Mouse (Mus musculus): Measurements from ENCODE around the gene Best3. TPM values are rescaled to one million over a fixed set of nuclear protein-coding genes. Genes with fewer than 3 reads are reported as not detected.

The Best3 gene
- polyA plus RNA-seq, 1 experiment, result not detected

DNA sequence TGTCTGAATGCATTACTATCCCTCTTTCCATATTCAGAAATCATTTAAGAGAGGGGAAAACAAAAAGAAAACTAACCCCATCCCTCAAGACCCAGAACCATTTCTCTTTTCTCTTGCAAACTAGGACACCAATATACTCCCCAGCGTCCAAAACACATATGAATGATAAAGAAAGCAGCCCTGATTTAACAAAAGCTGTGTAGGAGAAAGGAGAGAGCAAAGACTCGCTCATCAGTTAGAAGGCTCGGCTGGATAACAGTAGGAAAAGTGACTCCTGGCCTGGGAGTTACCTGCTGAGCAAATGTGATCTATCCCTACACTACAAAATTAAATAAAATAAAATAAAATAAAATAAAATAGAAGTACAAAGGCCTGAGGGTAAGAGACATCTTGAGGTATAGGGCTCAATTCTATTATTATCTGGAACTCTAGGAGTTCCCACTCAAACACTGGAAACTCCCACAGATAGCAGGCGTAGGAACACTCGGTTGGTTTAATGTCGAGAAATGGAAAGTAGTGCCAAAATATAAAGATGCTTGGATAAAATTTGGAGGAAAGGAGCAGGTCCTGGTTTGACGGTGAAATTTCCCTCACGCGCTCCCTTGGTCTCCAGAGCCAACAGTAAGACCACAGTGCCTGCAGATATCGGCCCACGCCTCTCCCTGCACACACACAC lies 29.5 kb upstream of the Best3 start:
- Histone ChIP-seq H3K27ac (ENCODE audit: insufficient read depth, low read length) (no peak overlapping the region), H3K4me1 (ENCODE audit: control insufficient read depth, insufficient read depth, low read length) (peaks cover 6% of the 10 kb centered on the region), H3K4me3 (ENCODE audit: insufficient read depth, low read length) (no peak overlapping the region)
- TF ChIP-seq POLR2A (IDR thresholded peaks at IDR 0.05; ENCODE audit: low read depth, low read length) (no peak), CTCF (IDR thresholded peaks at IDR 0.05; ENCODE audit: borderline replicate concordance, insufficient read depth, low read length) (no peak)

DNA sequence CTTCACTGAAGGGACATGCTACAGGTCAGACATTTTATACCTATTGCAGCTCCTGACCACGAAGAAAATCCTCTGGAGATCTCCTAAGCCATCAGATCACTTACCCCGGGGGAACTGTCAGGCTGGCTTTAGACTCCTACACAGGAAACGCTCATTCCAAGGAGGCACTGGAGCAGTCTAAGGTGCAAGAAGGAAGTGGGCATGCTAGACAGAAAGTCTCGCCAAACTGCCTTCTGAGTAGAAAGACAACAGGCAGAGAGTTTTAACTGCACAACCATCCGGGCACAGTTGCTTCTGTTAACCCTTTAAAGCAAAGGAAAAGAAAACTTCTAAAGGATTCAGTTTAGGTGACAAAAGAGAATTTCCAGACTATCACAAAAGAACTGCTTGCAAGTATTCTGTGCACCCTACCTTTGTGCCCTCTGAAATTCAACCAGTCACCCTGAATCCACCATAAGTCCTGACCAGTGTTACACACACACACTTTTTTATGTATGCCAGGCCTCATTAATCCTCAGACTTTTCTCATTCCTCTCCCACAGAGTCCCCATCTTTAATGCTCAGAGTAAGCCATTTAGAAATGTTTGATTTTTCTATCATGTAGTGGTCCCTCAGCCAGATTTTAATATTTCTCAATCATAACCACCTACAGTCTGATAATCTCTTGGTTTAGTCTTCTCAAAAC lies 28.1 kb upstream of the Best3 start:
- peaks cover 6% of the 10 kb centered on the region for H3K4me1 ChIP-seq (ENCODE audit: control insufficient read depth, insufficient read depth, low read length)
- TF ChIP-seq POLR2A (IDR thresholded peaks at IDR 0.05; ENCODE audit: low read depth, low read length) (no peak), CTCF (IDR thresholded peaks at IDR 0.05; ENCODE audit: borderline replicate concordance, insufficient read depth, low read length) (no peak)
- H3K27ac ChIP-seq (ENCODE audit: insufficient read depth, low read length), result no peak overlapping the region
- no peak overlapping the region for H3K4me3 ChIP-seq (ENCODE audit: insufficient read depth, low read length)

DNA sequence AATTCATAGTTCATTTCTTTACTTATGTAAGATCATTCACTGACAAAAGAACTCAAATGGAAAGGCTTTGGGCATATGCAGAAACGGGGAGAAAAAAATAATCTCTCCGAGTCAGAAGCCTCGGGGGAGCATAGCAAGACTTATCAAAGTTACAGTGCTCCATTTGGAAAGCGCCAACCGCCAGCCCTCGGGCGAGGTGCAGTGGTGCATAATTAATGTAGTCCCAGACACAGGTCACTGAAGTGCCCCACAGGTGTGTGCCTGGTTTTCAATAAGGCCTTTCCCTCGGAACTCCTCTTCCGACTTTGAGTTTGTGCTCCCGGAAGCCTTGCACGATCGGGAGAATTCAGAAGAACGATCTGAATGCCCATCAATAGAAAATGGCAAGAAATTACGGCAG lies 24.0 kb upstream of the Best3 start:
- Histone ChIP-seq H3K4me1 (ENCODE audit: control insufficient read depth, insufficient read depth, low read length) (peaks cover 3% of the 10 kb centered on the region), H3K27ac (ENCODE audit: insufficient read depth, low read length) (no peak overlapping the region), H3K4me3 (ENCODE audit: insufficient read depth, low read length) (no peak overlapping the region)
- TF ChIP-seq CTCF (IDR thresholded peaks at IDR 0.05; ENCODE audit: borderline replicate concordance, insufficient read depth, low read length) (no peak), POLR2A (IDR thresholded peaks at IDR 0.05; ENCODE audit: low read depth, low read length) (no peak)

DNA sequence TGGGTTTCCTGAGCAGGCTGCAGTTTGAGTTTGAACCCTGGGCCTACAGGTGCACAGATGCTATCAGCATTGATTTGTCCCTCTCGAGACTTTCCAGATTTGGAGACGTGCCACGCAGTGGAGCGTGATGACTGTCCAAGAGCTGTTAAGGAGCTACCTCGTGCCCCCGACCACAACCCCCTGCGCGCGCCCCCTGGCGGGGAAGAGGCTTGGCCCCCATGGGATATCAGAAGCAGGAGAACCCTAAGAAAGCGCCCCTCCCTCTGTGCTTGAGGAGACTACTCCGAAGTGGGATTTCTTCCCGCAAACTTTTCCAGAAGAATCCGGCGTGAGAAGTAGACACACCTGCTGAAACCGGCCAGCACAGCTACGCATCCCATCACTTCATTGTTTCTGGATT lies 23.3 kb upstream of the Best3 start:
- Histone ChIP-seq H3K4me1 (ENCODE audit: control insufficient read depth, insufficient read depth, low read length) (peaks cover 3% of the 10 kb centered on the region), H3K4me3 (ENCODE audit: insufficient read depth, low read length) (no peak overlapping the region), H3K27ac (ENCODE audit: insufficient read depth, low read length) (no peak overlapping the region)
- no peak for TF ChIP-seq POLR2A (IDR thresholded peaks at IDR 0.05; ENCODE audit: low read depth, low read length)
- no peak for TF ChIP-seq CTCF (IDR thresholded peaks at IDR 0.05; ENCODE audit: borderline replicate concordance, insufficient read depth, low read length)

DNA sequence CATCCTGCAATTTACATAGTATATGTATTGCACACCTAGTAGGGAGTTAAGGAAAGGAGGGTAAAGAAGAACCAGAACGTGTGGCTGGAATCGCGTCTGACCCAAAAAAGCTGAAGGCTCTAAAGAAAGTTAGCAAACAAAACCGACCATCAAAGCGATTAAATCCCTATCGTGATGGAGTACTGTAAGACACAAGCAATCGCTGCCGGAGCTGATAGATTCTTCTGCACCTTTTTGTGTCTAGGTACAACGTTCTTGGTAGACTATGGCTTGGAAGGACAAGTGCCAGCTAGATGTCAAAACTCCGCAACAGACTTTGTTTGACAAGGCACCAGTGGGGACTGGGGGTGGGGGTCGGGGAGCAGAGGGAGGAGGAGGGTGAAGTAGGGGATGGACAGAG lies 22.0 kb upstream of the Best3 start:
- no peak overlapping the region for H3K4me3 ChIP-seq (ENCODE audit: insufficient read depth, low read length)
- H3K4me1 ChIP-seq (ENCODE audit: control insufficient read depth, insufficient read depth, low read length), result peaks cover 3% of the 10 kb centered on the region
- no peak for TF ChIP-seq CTCF (IDR thresholded peaks at IDR 0.05; ENCODE audit: borderline replicate concordance, insufficient read depth, low read length)
- no peak for TF ChIP-seq POLR2A (IDR thresholded peaks at IDR 0.05; ENCODE audit: low read depth, low read length)
- no peak overlapping the region for H3K27ac ChIP-seq (ENCODE audit: insufficient read depth, low read length)

DNA sequence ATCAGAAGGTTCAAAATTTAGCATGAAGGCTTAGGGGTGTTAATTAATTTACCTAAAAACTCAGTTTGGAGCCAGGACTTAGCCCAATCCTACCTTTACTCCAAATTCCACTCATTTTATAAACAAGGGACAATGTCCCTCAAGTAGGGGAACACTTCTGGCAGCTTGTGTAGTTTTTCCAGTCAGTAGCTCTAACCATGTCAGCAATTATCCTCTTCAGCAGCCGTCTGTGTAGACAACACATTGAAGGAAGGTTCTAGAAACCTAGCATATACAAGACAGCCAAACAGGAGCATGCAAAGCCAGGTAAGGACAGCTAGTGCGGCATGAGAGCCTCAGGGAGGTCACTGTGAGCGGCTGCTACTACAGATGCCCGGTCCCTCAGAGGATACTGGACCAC lies 21.5 kb upstream of the Best3 start:
- Histone ChIP-seq H3K27ac (ENCODE audit: insufficient read depth, low read length) (no peak overlapping the region), H3K4me3 (ENCODE audit: insufficient read depth, low read length) (no peak overlapping the region), H3K4me1 (ENCODE audit: control insufficient read depth, insufficient read depth, low read length) (peaks cover 3% of the 10 kb centered on the region)
- TF ChIP-seq POLR2A (IDR thresholded peaks at IDR 0.05; ENCODE audit: low read depth, low read length) (no peak), CTCF (IDR thresholded peaks at IDR 0.05; ENCODE audit: borderline replicate concordance, insufficient read depth, low read length) (no peak)

DNA sequence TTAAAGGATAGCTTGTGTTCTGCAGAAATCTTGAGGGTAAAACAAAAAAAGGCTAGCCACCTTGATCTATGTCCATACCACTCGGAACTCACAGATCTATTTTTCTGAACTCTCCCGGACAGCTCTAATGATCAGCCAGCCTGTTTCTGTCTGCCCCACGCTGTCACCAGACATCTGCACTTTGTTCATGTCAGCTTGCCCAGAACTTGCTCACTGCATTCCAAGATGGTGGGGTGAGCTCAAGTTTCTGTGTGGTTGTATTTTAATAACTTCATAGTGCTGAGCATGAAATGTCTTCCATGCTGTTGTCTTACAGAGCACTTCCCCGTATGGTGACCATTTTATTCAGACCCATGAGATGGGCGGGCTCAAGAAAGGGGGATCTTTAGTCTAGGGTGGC lies 20.8 kb upstream of the Best3 start:
- H3K4me3 ChIP-seq (ENCODE audit: insufficient read depth, low read length), result no peak overlapping the region
- H3K27ac ChIP-seq (ENCODE audit: insufficient read depth, low read length), result no peak overlapping the region
- peaks cover 3% of the 10 kb centered on the region for H3K4me1 ChIP-seq (ENCODE audit: control insufficient read depth, insufficient read depth, low read length)
- TF ChIP-seq POLR2A (IDR thresholded peaks at IDR 0.05; ENCODE audit: low read depth, low read length), result no peak
- TF ChIP-seq CTCF (IDR thresholded peaks at IDR 0.05; ENCODE audit: borderline replicate concordance, insufficient read depth, low read length), result no peak

DNA sequence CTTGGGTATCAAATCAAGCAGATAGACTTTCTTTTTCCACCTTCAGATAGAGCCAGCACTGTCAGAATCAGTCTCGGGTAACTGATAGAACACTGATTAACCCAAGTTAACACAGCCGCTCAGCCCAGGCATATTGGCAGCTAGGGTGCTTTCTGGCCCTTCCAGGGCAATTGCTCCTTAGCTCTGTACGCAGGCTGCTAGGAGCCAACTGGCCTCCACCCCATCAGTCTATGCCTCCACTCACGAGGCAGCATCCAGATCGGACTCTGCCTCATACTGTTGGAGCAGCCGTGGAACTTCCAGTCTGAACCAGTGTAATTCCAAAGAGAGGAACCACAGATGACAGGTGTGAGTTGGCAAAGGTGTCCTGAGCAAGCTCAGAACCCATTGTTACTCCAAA lies 20.0 kb upstream of the Best3 start:
- Histone ChIP-seq H3K27ac (ENCODE audit: insufficient read depth, low read length) (no peak overlapping the region), H3K4me3 (ENCODE audit: insufficient read depth, low read length) (no peak overlapping the region), H3K4me1 (ENCODE audit: control insufficient read depth, insufficient read depth, low read length) (peaks cover 3% of the 10 kb centered on the region)
- TF ChIP-seq CTCF (IDR thresholded peaks at IDR 0.05; ENCODE audit: borderline replicate concordance, insufficient read depth, low read length) (no peak), POLR2A (IDR thresholded peaks at IDR 0.05; ENCODE audit: low read depth, low read length) (no peak)

DNA sequence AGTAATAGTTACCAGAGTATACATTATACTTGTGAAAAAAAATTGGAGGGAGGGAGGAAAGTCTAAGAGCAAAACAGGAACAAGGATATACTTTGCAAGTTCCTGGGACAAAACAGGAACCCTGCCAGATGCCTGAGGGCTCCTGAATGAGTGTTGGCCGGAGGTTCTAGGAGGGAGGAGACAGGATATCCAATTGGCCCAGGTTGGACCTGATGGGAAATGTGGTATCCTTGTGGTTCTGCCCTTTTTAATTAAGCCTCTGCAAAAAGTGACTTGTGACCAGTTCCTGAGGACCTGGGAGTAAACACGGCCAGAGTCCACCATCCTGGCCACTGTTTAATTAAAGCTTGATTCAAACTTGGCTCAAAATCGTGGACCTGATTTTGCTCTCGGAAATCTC lies 17.4 kb upstream of the Best3 start:
- no peak overlapping the region for H3K27ac ChIP-seq (ENCODE audit: insufficient read depth, low read length)
- H3K4me3 ChIP-seq (ENCODE audit: insufficient read depth, low read length), result no peak overlapping the region
- TF ChIP-seq POLR2A (IDR thresholded peaks at IDR 0.05; ENCODE audit: low read depth, low read length) (no peak), CTCF (IDR thresholded peaks at IDR 0.05; ENCODE audit: borderline replicate concordance, insufficient read depth, low read length) (no peak)
- peaks cover 3% of the 10 kb centered on the region for H3K4me1 ChIP-seq (ENCODE audit: control insufficient read depth, insufficient read depth, low read length)

DNA sequence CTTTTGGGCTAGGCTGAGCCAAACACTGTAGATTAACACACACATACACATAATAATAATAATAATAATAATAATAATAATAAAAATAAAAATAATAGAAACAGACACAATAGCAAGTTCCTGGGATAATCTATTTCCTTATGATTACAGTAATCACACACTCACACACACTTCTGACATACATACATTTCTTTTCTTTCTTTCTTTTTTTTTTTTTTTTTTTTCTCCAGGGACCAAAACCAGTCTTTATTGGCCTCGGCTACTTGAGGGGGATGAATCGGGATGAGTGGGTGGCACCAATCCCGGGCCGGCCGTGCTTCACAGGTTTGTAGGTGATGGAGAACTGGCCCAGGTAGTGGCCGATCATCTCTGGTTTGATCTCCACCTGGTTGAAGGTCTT lies 13.6 kb upstream of the Best3 start, which contains the start of gene Gm10271:
Gm10271 (minus strand) TSS at position 101 of the 400 bp plus-strand sequence.
- H3K27ac ChIP-seq (ENCODE audit: insufficient read depth, low read length), result no peak within 1 kb of the TSS
- H3K4me1 ChIP-seq (ENCODE audit: control insufficient read depth, insufficient read depth, low read length), result no peaks in the 10 kb centered on the region
- no peak within 1 kb of the TSS for H3K4me3 ChIP-seq (ENCODE audit: insufficient read depth, low read length)
- TF ChIP-seq POLR2A (IDR thresholded peaks at IDR 0.05; ENCODE audit: low read depth, low read length), result no peak
- TF ChIP-seq CTCF (IDR thresholded peaks at IDR 0.05; ENCODE audit: borderline replicate concordance, insufficient read depth, low read length), result no peak
